Mouse (Mus musculus): ENCODE results near the gene Sec14l2. TPM values are rescaled to one million over a fixed set of nuclear protein-coding genes. Genes with fewer than 3 reads are reported as not detected.
"Not testable (repeated sequence)": the region's sequence is repeated elsewhere in the genome, so short reads cannot be mapped to it uniquely, and the experiment has no call there.

The Sec14l2 gene
- polyA plus RNA-seq, 1 experiment from 2014 or later, result 2.6 TPM

DNA sequence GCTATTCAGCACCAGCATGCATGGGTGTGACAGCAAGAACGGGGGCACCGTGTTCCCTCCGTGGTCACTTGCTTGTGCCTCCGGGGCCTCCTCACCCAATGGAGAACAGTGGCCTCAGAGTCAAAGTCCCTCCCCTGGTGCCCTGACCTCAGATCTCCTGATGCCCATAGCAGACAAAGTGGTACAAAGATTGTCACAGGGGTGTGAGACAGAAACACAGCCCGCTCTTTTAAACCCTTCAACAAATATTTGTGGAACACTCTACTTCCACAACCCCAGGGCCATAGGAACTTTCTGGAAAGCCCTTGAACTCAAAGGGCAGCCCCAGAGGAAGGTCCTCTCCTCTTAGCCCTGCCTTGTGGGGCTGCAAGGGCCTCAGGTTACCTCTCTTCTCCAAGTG lies 989 bp downstream of the Sec14l2 start:
- peaks cover 34% of the 10 kb centered on the region for H3K27me3 ChIP-seq
- ATAC-seq (ENCODE audit: low FRiP score), result no peak

DNA sequence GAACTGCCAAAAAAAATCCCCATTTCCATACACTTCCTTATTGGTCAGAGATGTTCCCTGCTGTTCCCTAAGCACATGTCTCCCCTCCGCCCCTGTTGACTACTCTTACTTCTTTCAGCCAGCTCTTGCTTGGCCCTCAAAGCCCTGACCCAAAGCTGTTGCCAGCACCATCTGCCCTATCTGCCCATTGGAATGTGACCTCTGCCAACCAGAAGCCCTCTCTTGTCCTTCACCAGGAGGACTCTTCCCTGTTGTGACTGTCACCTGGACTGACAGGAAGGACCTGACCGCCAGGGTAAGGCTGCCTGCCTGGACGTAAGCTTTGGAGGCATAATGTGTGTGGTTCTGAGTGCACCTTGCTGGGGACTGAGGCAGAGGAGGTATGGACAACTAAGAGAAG lies 1.5 kb downstream of the Sec14l2 start:
- WGBS, result 82% methylated on average over 3 of the region's 3 CpGs
- peaks cover 39% of the 10 kb centered on the region for H3K27me3 ChIP-seq
- H3K4me1 ChIP-seq, result peaks cover 15% of the 10 kb centered on the region
- no peak for ATAC-seq (ENCODE audit: low FRiP score)
- no peak overlapping the region for H3K4me3 ChIP-seq (replicated peaks)
- 0 out of 2 replicates have a peak, but pooled peaks cover 12% of the 10 kb centered on the region for H3K9me3 ChIP-seq
- H3K27ac ChIP-seq, result no peak overlapping the region
- H3K4me2 ChIP-seq, result no peak overlapping the region
- no peak overlapping the region for H3K9ac ChIP-seq
- no peaks in the 10 kb centered on the region for H3K36me3 ChIP-seq (replicated peaks)

More for the DNA sequence above, 989 bp downstream of the Sec14l2 start:
- Histone ChIP-seq H3K9me3 (0 out of 2 replicates have a peak, but pooled peaks cover 17% of the 10 kb centered on the region), H3K4me1 (peaks cover 14% of the 10 kb centered on the region), H3K36me3 (replicated peaks) (no peaks in the 10 kb centered on the region), H3K9ac (no peak overlapping the region), H3K4me3 (replicated peaks) (no peak overlapping the region), H3K27ac (no peak overlapping the region), H3K4me2 (no peak overlapping the region)
- 83% methylated on average over 5 of the region's 5 CpGs for WGBS

GRCm38 (mm10) chr11:4119635-4120034 lies 3.6 kb downstream of the Sec14l2 start:
- H3K4me2 ChIP-seq, result no peak overlapping the region
- WGBS, result 94% methylated on average over 5 of the region's 5 CpGs
- no peak overlapping the region for H3K4me3 ChIP-seq (replicated peaks)
- ATAC-seq (ENCODE audit: low FRiP score), result no peak
- H3K27ac ChIP-seq, result no peak overlapping the region
- H3K36me3 ChIP-seq (replicated peaks), result no peaks in the 10 kb centered on the region
- peaks cover 19% of the 10 kb centered on the region for H3K4me1 ChIP-seq
- H3K27me3 ChIP-seq, result peaks cover 40% of the 10 kb centered on the region
- 0 out of 2 replicates have a peak, but pooled peaks cover 3% of the 10 kb centered on the region for H3K9me3 ChIP-seq
- no peak overlapping the region for H3K9ac ChIP-seq

- no peak overlapping the region for H3K27ac ChIP-seq
- no peaks in the 10 kb centered on the region for H3K36me3 ChIP-seq (replicated peaks)
- 3% methylated on average over 41 of the region's 41 CpGs for WGBS
- no peaks in the 10 kb centered on the region for H3K9me3 ChIP-seq
- peaks cover 19% of the 10 kb centered on the region for H3K4me1 ChIP-seq
- H3K4me3 ChIP-seq (replicated peaks), result peak overlapping the region; percentile 59
- peak overlapping the region; percentile 96 for H3K4me2 ChIP-seq
- H3K9ac ChIP-seq, result peak overlapping the region; percentile 78
- peak; percentile 76 for ATAC-seq (ENCODE audit: low FRiP score)
- H3K27me3 ChIP-seq, result peaks cover 40% of the 10 kb centered on the region
Measured at GRCm38 (mm10) chr11:4118081-4118921, 4.9 kb downstream of the Sec14l2 start.

DNA sequence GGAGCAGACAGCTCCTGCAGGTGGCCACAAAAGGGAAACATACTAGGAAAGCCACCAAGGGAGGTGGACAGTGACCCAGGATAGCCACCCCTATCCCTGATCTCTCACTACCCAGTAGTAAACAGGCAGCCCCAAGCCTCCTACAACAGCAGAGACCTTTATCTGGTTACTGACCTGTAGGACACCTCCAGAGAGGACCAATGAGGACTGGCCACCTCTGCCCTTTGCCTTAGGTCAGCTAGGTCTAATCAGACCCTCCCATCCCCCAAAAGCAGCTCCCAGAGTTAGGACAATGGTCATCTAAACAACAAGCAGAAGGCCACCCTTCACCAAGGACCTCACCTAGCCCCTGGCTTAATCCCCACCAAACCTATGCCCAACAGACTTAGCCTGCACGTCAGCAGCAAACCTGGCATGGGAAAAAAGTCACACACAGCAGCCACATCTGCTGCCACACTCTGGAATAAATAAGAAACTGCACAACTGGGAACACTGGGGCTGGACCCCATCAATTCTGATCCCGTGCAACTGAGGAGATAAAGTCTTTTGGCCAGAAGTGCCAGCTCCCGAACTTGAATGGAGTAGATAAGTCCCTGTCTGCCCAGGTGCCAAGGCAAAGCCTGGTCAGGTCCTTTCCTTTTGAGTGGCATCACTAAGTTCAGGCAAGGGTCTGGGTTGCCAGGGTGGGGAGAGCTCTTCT lies 5.7 kb downstream of the Sec14l2 start:
- Histone ChIP-seq H3K27ac (no peak overlapping the region), H3K4me1 (peaks cover 19% of the 10 kb centered on the region), H3K9ac (peak overlapping the region; percentile 78; the same call in 1 of the 2 replicates), H3K27me3 (peaks cover 35% of the 10 kb centered on the region), H3K36me3 (replicated peaks) (no peaks in the 10 kb centered on the region), H3K4me3 (replicated peaks) (peak overlapping the region; percentile 59), H3K9me3 (no peaks in the 10 kb centered on the region), H3K4me2 (peak overlapping the region; percentile 96)
- no peak for ATAC-seq (ENCODE audit: low FRiP score)
- WGBS, result 21% methylated on average over 3 of the region's 3 CpGs

DNA sequence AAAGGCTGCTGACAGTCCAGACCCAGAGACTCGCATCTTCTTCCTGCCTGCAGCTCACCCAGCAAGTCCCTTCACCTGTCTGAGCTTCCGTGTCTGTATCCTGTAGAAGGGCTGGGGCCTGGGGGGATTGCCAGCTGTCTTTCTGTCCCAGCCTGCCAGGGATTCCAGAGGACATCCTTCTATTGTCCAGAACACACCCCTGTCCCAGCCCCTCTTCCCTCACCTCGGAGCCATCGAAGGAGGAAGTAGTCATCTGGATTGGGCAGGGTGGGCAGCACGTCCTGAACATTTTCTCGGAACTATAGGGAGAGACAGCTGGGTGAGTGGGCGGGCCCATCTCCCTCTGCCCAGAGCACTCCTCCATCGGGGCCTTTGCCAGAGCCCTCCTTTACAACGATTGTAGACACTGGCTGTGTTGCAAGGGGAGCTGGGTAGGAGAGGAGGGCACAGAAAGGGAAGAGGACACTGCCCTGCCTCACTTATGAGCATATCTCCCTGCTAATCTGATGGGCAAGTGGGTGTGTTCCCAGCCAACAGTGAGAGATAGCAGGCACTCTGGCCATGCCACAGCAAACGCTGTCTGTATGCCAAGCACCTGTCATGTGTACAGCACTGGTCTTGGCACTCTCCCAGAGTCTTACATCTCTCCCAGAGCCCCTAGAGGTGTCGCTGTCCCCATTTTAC lies 6.6 kb downstream of the Sec14l2 start:
- WGBS, result 66% methylated on average over 11 of the region's 11 CpGs
- Histone ChIP-seq H3K27ac (no peak overlapping the region), H3K4me2 (no peak overlapping the region), H3K27me3 (peaks cover 35% of the 10 kb centered on the region), H3K9me3 (no peaks in the 10 kb centered on the region), H3K9ac (no peak overlapping the region), H3K4me1 (peaks cover 19% of the 10 kb centered on the region), H3K36me3 (replicated peaks) (no peaks in the 10 kb centered on the region), H3K4me3 (replicated peaks) (no peak overlapping the region)
- ATAC-seq (ENCODE audit: low FRiP score), result no peak

DNA sequence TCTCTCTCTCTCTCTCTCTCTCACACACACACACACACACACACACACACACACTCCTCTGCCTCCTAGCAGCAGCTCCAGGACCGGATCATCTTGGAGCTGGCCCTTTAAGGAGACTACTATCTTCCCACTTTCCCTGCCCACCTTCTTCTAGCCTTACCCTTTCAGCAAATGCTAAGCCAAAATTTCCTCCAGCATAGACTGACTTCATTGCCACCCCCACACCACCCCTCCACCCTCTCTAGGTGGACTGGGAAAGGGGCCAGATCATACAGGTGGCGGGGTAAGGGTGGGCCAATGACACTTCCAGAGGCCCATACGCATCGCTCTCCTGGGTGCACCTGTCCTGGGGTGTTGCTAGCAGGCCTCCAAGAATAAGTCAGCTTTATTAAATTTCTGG lies 7.8 kb downstream of the Sec14l2 start:
- no peak overlapping the region for H3K4me3 ChIP-seq (replicated peaks)
- H3K27ac ChIP-seq, result no peak overlapping the region
- no peaks in the 10 kb centered on the region for H3K36me3 ChIP-seq (replicated peaks)
- no peak for ATAC-seq (ENCODE audit: low FRiP score)
- H3K9ac ChIP-seq, result no peak overlapping the region
- peaks cover 29% of the 10 kb centered on the region for H3K27me3 ChIP-seq
- no peak overlapping the region for H3K4me2 ChIP-seq
- WGBS, result 86% methylated on average over 4 of the region's 4 CpGs
- peaks cover 19% of the 10 kb centered on the region for H3K4me1 ChIP-seq
- no peaks in the 10 kb centered on the region for H3K9me3 ChIP-seq

DNA sequence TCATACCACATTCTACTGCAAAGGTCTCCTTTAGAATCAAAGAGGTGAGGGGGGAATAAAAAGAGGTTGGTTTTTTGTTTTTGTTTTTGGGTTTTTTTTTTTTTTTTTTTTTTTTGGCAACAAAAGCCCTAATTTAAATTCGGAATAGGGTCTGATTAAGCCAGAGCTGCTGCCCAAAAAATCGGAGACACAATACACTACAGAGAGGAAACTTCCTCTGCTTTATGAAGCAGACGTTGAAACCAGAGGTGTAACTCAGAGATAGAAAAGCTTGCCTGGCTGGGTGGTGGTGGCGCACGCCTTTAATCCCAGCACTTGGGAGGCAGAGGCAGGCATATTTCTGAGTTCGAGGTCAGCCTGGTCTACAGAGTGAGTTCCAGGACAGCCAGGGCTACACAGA lies 8.7 kb downstream of the Sec14l2 start:
- Histone ChIP-seq H3K4me1 (peaks cover 19% of the 10 kb centered on the region), H3K27me3 (peaks cover 22% of the 10 kb centered on the region)
- not testable (repeated sequence) for ATAC-seq (ENCODE audit: low FRiP score); H3K4me3 ChIP-seq (replicated peaks); H3K27ac ChIP-seq; H3K4me2 ChIP-seq; H3K9ac ChIP-seq; H3K9me3 ChIP-seq; H3K36me3 ChIP-seq (replicated peaks)
- WGBS, result 74% methylated on average over 6 of the region's 6 CpGs

- Histone ChIP-seq H3K4me1 (peaks cover 19% of the 10 kb centered on the region), H3K9me3 (no peaks in the 10 kb centered on the region), H3K9ac (no peak overlapping the region), H3K27me3 (peaks cover 16% of the 10 kb centered on the region), H3K27ac (no peak overlapping the region), H3K4me2 (no peak overlapping the region), H3K4me3 (replicated peaks) (no peak overlapping the region), H3K36me3 (replicated peaks) (no peaks in the 10 kb centered on the region)
- WGBS, result 85% methylated on average over 6 of the region's 6 CpGs
- ATAC-seq (ENCODE audit: low FRiP score), result no peak
Measured at GRCm38 (mm10) chr11:4113970-4114369, 9.2 kb downstream of the Sec14l2 start.

DNA sequence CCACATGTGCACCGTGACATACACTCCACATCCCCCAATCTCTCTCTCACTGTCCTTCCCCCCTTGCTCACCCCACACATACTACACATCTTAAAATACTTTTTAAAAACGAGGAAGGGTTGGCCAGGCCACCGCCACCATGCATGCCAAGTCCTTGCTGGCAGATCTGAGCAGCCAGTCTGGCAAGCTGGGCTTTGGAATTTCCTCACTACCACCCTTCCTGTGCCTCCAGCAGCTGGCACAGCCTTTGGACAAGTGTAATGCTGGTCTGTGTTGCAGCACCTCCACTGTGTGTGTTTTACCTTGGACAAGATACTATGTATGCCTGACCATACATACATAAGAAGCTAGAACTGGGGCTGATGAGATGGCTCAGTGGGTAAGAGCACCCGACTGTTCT lies 9.7 kb downstream of the Sec14l2 start:
- Histone ChIP-seq H3K4me3 (replicated peaks) (no peak overlapping the region), H3K4me2 (no peak overlapping the region), H3K36me3 (replicated peaks) (no peaks in the 10 kb centered on the region), H3K9me3 (no peaks in the 10 kb centered on the region), H3K27me3 (peaks cover 14% of the 10 kb centered on the region), H3K27ac (no peak overlapping the region), H3K9ac (no peak overlapping the region), H3K4me1 (peaks cover 15% of the 10 kb centered on the region)
- 84% methylated on average over 4 of the region's 4 CpGs for WGBS
- ATAC-seq (ENCODE audit: low FRiP score), result no peak

DNA sequence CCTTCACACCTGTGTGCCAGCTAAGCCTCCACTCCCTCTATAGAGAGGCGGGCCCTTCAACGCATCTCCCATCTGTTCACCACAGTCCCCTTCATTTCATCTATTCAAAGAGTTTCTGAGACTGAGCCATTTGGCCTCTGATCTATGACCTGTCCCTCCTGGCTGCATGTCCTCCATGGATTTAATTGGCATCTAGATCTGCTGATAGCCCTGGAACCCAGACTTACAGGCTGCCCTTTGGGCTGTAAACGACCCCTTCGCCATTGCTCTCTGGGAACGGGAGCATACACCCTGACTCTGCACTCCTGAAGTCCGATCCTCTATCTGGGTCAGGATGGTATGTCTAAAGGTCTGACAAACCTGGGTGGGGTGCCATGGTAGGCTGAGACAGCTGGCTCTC lies 10.4 kb downstream of the Sec14l2 start:
- no peak overlapping the region for H3K27ac ChIP-seq

DNA sequence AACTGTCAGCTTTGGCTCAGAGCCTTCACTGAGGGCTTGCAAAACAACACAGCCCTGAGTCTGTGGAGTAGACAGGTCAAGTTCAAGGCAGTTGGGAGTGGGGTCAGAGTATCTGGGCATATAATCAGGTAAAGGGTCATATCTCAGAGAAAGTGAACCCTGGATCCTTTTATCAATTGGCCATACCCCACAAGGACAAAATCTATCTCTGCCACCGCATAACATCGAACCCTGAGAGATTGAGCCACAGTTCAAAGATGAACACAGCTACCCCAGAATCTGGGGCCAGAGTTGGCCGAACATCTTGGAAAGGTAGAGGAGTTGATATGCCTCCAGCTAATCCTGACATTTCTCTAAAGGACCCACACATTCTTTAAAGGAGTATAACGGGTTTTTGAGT lies 11.2 kb downstream of the Sec14l2 start:
- Histone ChIP-seq H3K27ac (no peak overlapping the region), H3K4me2 (no peak overlapping the region), H3K36me3 (replicated peaks) (no peaks in the 10 kb centered on the region), H3K27me3 (peaks cover 4% of the 10 kb centered on the region; the same call in 1 of the 2 replicates), H3K9me3 (no peaks in the 10 kb centered on the region), H3K4me3 (replicated peaks) (no peak overlapping the region), H3K4me1 (0 out of 2 replicates have a peak, but pooled peaks cover 6% of the 10 kb centered on the region), H3K9ac (no peak overlapping the region)
- ATAC-seq (ENCODE audit: low FRiP score), result no peak
- 87% methylated on average over 4 of the region's 4 CpGs for WGBS

More for the DNA sequence above, 10.4 kb downstream of the Sec14l2 start:
- Histone ChIP-seq H3K27me3 (peaks cover 11% of the 10 kb centered on the region), H3K4me3 (replicated peaks) (no peak overlapping the region), H3K36me3 (replicated peaks) (no peaks in the 10 kb centered on the region), H3K4me1 (peaks cover 11% of the 10 kb centered on the region), H3K9ac (no peak overlapping the region), H3K4me2 (no peak overlapping the region), H3K9me3 (no peaks in the 10 kb centered on the region)
- no peak for ATAC-seq (ENCODE audit: low FRiP score)
- 86% methylated on average over 6 of the region's 6 CpGs for WGBS

Measured in forebrain, embryonic 12.5 days (tissue).